Mouse (Mus musculus): Measurements from ENCODE around the gene Slc15a1.

- no peak for TF ChIP-seq POLR2A (IDR thresholded peaks at IDR 0.05; ENCODE audit: insufficient read depth, low read depth, low read length)
- TF ChIP-seq EP300 (IDR thresholded peaks at IDR 0.05; ENCODE audit: insufficient read depth, low read depth, low read length): no peak
Observed at GRCm38 (mm10) chr14:121466501-121466900, 38.6 kb downstream of the Slc15a1 start.

Data from heart, adult 2 months (tissue).